Mouse (Mus musculus): ENCODE data around the gene Arhgap22. TPM values are rescaled to one million over a fixed set of nuclear protein-coding genes. Genes with fewer than 3 reads are reported as not detected.

Arhgap22 gene
- total and polyA plus RNA-seq, 3 experiments = 0.11 TPM; not detected in 2

DNA sequence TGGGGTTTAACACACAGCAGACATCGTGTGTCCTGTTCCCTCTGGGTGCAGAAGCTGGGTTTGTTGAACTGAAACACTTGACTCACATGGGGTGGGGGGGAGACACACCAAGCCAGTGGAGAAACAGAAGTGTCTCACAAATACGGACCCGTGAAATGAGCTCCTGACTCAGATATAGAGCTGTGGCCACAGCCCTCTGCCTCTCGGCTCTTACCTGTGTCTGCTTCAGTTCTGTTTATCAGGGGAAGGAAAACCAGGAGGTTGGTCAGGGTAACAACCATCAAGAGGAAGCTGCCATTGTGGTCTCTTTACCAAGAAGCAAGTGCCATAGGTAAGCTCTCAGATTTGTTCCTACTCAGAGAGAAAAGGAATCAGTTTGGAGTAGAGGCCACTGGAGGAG, 45.1 kb upstream of the Arhgap22 start:
- Histone ChIP-seq H3K27ac (ENCODE audit: control insufficient read depth, low read depth, low read length) (no peak overlapping the region), H3K9ac (ENCODE audit: control insufficient read depth, low read depth, low read length, poor library complexity, severe bottlenecking) (no peak overlapping the region), H3K36me3 (ENCODE audit: control insufficient read depth in 1 of 2, insufficient read depth in 2 of 2, low read length in 2 of 2) (no peaks in the 10 kb centered on the region), H3K9me3 (replicated peaks; ENCODE audit: insufficient read depth, low read length) (no peaks in the 10 kb centered on the region), H3K27me3 (ENCODE audit: control insufficient read depth in 1 of 2, insufficient read depth in 2 of 2, low read length in 2 of 2) (no peaks in the 10 kb centered on the region), H3K4me1 (ENCODE audit: control insufficient read depth in 1 of 2, insufficient read depth in 2 of 2, low read length in 2 of 2) (no peaks in the 10 kb centered on the region), H3K4me3 (ENCODE audit: control insufficient read depth in 1 of 2, insufficient read depth in 1 of 2, low read depth in 2 of 2, low read length in 2 of 2) (no peak overlapping the region), H3K79me2 (ENCODE audit: control insufficient read depth, insufficient read depth, low read length, poor library complexity) (peaks cover 2% of the 10 kb centered on the region; the same call in 1 of the 2 replicates)
- DNase-seq (ENCODE audit: low read depth, low spot score) = no peak
- TF ChIP-seq CHD2 (IDR thresholded peaks at IDR 0.05; ENCODE audit: low read length) (no peak), KAT2A (conservative IDR thresholded peaks at IDR 0.05; ENCODE audit: low read depth, low read length) (no peak), MAFK (IDR thresholded peaks at IDR 0.05; ENCODE audit: borderline replicate concordance, low read depth, low read length) (no peak), EP300 (IDR thresholded peaks at IDR 0.05; ENCODE audit: low read depth in 1 of 2, low read length in 2 of 2) (no peak), MAZ (IDR thresholded peaks at IDR 0.05; ENCODE audit: low read depth, low read length) (no peak), ZNF384 (IDR thresholded peaks at IDR 0.05; ENCODE audit: low read depth, low read length) (no peak), NELFE (IDR thresholded peaks at IDR 0.05; ENCODE audit: low read depth, low read length) (no peak), MYB (IDR thresholded peaks at IDR 0.05; ENCODE audit: low read depth, low read length) (no peak), ZMIZ1 (IDR thresholded peaks at IDR 0.05; ENCODE audit: low read depth, low read length) (no peak), MAX (IDR thresholded peaks at IDR 0.05; ENCODE audit: low read length) (no peak), CTCF (IDR thresholded peaks at IDR 0.05 in 2 of 3, conservative IDR thresholded peaks at IDR 0.05 in 1 of 3; ENCODE audit: control insufficient read depth in 1 of 3, insufficient read depth in 1 of 3, low read depth in 2 of 3, low read length in 3 of 3, poor library complexity in 1 of 3, severe bottlenecking in 1 of 3) (no peak), SMC3 (IDR thresholded peaks at IDR 0.05; ENCODE audit: low read depth, low read length) (no peak), USF1 (IDR thresholded peaks at IDR 0.05; ENCODE audit: low read depth, low read length) (no peak), TBP (IDR thresholded peaks at IDR 0.05; ENCODE audit: low read depth, low read length) (no peak), BHLHE40 (IDR thresholded peaks at IDR 0.05; ENCODE audit: borderline replicate concordance, low read depth, low read length) (no peak), GABPA (IDR thresholded peaks at IDR 0.05; ENCODE audit: low read depth, low read length) (no peak), TCF12 (IDR thresholded peaks at IDR 0.05; ENCODE audit: low read depth, low read length) (no peak), POLR2AphosphoS2 (IDR thresholded peaks at IDR 0.05; ENCODE audit: low read length) (no peak), ZC3H11A (IDR thresholded peaks at IDR 0.05; ENCODE audit: low read depth, low read length) (no peak), USF2 (IDR thresholded peaks at IDR 0.05; ENCODE audit: borderline replicate concordance in 1 of 2, insufficient read depth in 1 of 2, low read depth in 1 of 2, low read length in 2 of 2) (no peak)

DNA sequence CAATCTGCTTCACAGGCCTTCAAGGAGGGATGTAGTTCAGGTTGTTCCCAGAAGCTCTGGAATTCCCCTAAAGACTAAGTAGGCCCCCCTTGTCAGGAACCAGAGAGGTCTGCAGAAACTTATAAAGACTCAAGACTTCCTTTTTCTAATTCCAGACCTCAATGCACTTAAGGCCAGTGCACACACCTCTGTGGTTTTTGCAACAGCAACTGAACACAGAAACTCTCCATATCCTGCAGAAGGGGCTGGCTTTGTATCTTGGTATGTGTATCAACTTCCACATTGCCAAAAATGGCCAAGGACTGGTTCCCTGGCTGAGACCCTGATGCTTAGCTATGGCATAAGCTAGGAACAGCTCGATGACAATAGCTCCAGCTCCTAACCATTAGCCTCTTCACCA, 41.9 kb upstream of the Arhgap22 start:
- TF ChIP-seq MXI1 (IDR thresholded peaks at IDR 0.05; ENCODE audit: low read depth, low read length) (no peak), MAX (IDR thresholded peaks at IDR 0.05; ENCODE audit: low read length) (no peak), TCF12 (IDR thresholded peaks at IDR 0.05; ENCODE audit: low read depth, low read length) (no peak), E2F4 (IDR thresholded peaks at IDR 0.05; ENCODE audit: borderline replicate concordance, low read depth, low read length) (no peak), POLR2AphosphoS5 (IDR thresholded peaks at IDR 0.05; ENCODE audit: borderline replicate concordance, low read depth, low read length) (no peak), ZNF384 (IDR thresholded peaks at IDR 0.05; ENCODE audit: low read depth, low read length) (no peak), USF2 (IDR thresholded peaks at IDR 0.05; ENCODE audit: borderline replicate concordance in 1 of 2, insufficient read depth in 1 of 2, low read depth in 1 of 2, low read length in 2 of 2) (no peak), MAFK (IDR thresholded peaks at IDR 0.05; ENCODE audit: borderline replicate concordance, low read depth, low read length) (no peak), RAD21 (IDR thresholded peaks at IDR 0.05; ENCODE audit: low read depth, low read length) (no peak), BHLHE40 (IDR thresholded peaks at IDR 0.05; ENCODE audit: borderline replicate concordance, low read depth, low read length) (no peak), ELF1 (IDR thresholded peaks at IDR 0.05; ENCODE audit: low read depth, low read length) (no peak), NELFE (IDR thresholded peaks at IDR 0.05; ENCODE audit: low read depth, low read length) (no peak), ETS1 (IDR thresholded peaks at IDR 0.05; ENCODE audit: low read depth, low read length) (no peak), ZC3H11A (IDR thresholded peaks at IDR 0.05; ENCODE audit: low read depth, low read length) (no peak), POLR2A (IDR thresholded peaks at IDR 0.05; ENCODE audit: control insufficient read depth in 1 of 2, insufficient read depth in 1 of 2, low read depth in 1 of 2, low read length in 2 of 2, poor library complexity in 1 of 2) (no peak), CHD1 (IDR thresholded peaks at IDR 0.05; ENCODE audit: low read depth, low read length) (no peak)
- Histone ChIP-seq H3K27me3 (ENCODE audit: control insufficient read depth in 1 of 2, insufficient read depth in 2 of 2, low read length in 2 of 2) (no peaks in the 10 kb centered on the region), H3K79me2 (ENCODE audit: control insufficient read depth, insufficient read depth, low read length, poor library complexity) (peaks cover 2% of the 10 kb centered on the region; the same call in 1 of the 2 replicates), H3K9me3 (replicated peaks; ENCODE audit: insufficient read depth, low read length) (no peaks in the 10 kb centered on the region), H3K4me1 (ENCODE audit: control insufficient read depth in 1 of 2, insufficient read depth in 2 of 2, low read length in 2 of 2) (no peaks in the 10 kb centered on the region), H3K27ac (ENCODE audit: control insufficient read depth, low read depth, low read length) (no peak overlapping the region), H3K4me3 (ENCODE audit: control insufficient read depth in 1 of 2, insufficient read depth in 1 of 2, low read depth in 2 of 2, low read length in 2 of 2) (no peak overlapping the region), H3K9ac (ENCODE audit: control insufficient read depth, low read depth, low read length, poor library complexity, severe bottlenecking) (no peak overlapping the region), H3K36me3 (ENCODE audit: control insufficient read depth in 1 of 2, insufficient read depth in 2 of 2, low read length in 2 of 2) (no peaks in the 10 kb centered on the region)
- no peak for DNase-seq (ENCODE audit: low read depth, low spot score)

Measured in MEL (cell line).